Mouse (Mus musculus) liver, postnatal 0 days (tissue): Measurements from ENCODE around the gene Bnip3.

Experiments used
- CTCF ChIP-seq: sonication (generic); IDR thresholded peaks from 2 replicates; pipeline ENCODE4 v1.5.1; 2016; ENCODE audit warnings: antibody characterized with exemption, low read depth
- EP300 ChIP-seq: IDR thresholded peaks from 2 replicates; pipeline ENCODE4 v1.6.1; 2016; ENCODE audit warnings: antibody characterized with exemption, low read depth, mild to moderate bottlenecking

DNA sequence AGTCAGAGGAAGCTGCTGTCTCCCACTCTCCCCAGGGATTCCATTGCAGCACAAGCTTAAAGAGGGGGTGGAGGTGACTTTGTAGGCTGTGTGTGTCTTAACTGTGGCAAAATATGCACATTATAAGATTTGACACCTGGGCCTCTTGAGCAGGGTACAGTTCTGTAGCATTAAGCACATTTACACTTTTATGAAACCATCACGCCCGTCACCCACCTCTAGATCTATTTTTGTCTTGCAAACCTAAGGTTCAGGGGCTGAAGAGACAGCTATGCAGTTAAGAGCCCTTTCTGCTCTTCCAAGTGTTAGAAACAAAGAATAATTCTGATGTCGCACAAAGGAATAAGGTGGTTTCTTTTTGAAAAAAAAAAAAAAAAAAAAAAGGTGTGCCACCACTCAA is 36.3 kb upstream of the Bnip3 start:
- TF ChIP-seq EP300 (no peak), CTCF (no peak)
